ENCODE assay signal across 10 mouse cellular contexts in the genomic region with DNA sequence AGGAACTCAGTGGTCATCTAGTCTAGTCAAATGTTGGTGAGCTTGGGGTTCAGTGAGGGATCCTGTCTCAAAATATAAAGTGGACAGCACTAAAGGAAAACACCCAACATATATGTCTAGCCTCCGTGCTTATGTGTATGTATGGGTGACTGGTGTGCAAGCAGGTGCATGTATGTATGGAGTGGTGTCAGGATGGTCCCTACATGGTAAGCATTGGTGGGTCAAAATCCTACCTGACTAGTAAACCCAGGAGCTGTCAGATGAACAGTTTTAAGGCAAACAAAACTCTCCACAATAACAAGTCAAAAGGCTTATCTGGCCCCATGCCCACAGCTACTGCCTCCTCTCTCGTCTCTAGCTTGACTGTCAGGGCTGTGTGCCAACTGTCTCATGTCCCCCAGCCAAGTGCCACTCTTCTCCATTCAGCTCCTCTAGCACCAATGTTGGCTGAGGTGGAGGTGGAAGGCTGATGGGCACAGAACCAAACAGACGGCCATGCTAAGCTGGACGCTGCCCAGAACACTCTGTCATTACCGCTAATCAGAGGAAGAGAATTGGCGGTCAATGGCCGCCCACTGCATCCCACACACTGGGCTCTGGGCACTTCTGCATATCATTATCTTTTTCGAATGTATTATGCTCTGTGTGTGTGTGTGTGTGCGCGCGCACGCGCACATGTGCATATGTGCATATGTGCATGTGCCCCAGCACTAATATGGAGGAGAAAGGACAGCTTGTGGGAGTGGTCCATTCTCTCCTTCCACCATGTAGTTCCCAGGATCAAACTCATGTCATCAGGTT. TPM values are rescaled to one million over a fixed set of nuclear protein-coding genes. Genes with fewer than 3 reads are reported as not detected.
DNase-seq lines count a peak whose midpoint lies in the region; ATAC-seq lines count a peak whose summit lies in the region.
"Had no signal": no experiment of that assay in that cellular context is flagged by ENCODE, and none has a peak within 500 bp of the region (broad histone marks: within the 10 kb centered on the region; RNA-seq: fewer than 3 reads in every experiment).

No protein-coding gene starts in this region.

- no peaks in the 10 kb centered on the region for H3K9me3 ChIP-seq in midbrain, embryonic 15.5 days

- WGBS in midbrain, embryonic 15.5 days = 80% methylated on average over 13 of the region's 13 CpGs

- no peak overlapping the region for H3K4me3 ChIP-seq in midbrain, embryonic 15.5 days
- H3K4me3 ChIP-seq: left cerebral cortex, adult 2 months had no signal

- H3K4me2 ChIP-seq in midbrain, embryonic 15.5 days = no peak overlapping the region

- intact Hi-C loops in left cerebral cortex, postnatal 14 days (cut with DNase I) = no loop called here
- intact Hi-C loops in left cerebral cortex, postnatal 36 days (cut with DNase I) = no loop called here
- intact Hi-C loops in heart, postnatal 14 days (cut with DNase I) = no loop called here

- no peaks in the 10 kb centered on the region for H3K36me3 ChIP-seq in midbrain, embryonic 15.5 days (replicated peaks)

- H3K9ac ChIP-seq in midbrain, embryonic 15.5 days = no peak overlapping the region

- H3K27ac ChIP-seq in midbrain, embryonic 15.5 days = no peak overlapping the region
- H3K27ac ChIP-seq: left cerebral cortex, adult 2 months had no signal

- ATAC-seq in midbrain, embryonic 15.5 days (replicated peaks) = peak; percentile 75

- H3K27me3 ChIP-seq in midbrain, embryonic 15.5 days (replicated peaks) = no peaks in the 10 kb centered on the region

- H3K4me1 ChIP-seq in midbrain, embryonic 15.5 days = no peaks in the 10 kb centered on the region

- peak; percentile 31 to 54 for DNase-seq in left cerebral cortex, postnatal 14 days (ENCODE audit: low spot score in 2 of 2)
- no peak for DNase-seq in left cerebral cortex, postnatal 36 days (ENCODE audit: low spot score in 2 of 2)
- DNase-seq in cerebellum, adult 9-11 months = peak; percentile 31
- DNase-seq in heart, postnatal 14 days = peak; percentile 54 to 69
- DNase-seq in thymus, postnatal 10 days (ENCODE audit: low spot score in 2 of 2) = no peak
- DNase-seq in embryo, embryonic 10 days (ENCODE audit: low spot score) = no peak
- DNase-seq in adrenal gland, adult 2 months = no peak
- DNase-seq: thymus, postnatal 4 days had no signal

RNA-seq across cellular contexts. Expression of gene Scube2, which starts 23.7 kb away (rescaled TPM):
- total RNA-seq in left cerebral cortex, postnatal 14 days (2021) = under 1 TPM; 0.82 to 0.88 TPM
- total RNA-seq in left cerebral cortex, postnatal 36 days (2021) = 1 to 10 TPM in 1 of 2 experiments, under 1 TPM in 1; 0.94 to 1.2 TPM
- total RNA-seq in heart, postnatal 14 days (2021) = 10 to 100 TPM; 15.4 to 15.6 TPM
- polyA plus RNA-seq in midbrain, embryonic 15.5 days (2015; fragmentation: Nextera tagmentation; extraction: Ambion mirVana) = 1.7 and 2.2 TPM in 2 replicates
- under 1 TPM; 0.17 to 0.62 TPM for total RNA-seq in adrenal gland, adult 2 months (2021)
- 0.10 and 0.22 TPM in 2 replicates for polyA plus RNA-seq in adrenal gland, adult 2 months (2012; rRNA removed)

RNA-seq across cellular contexts. Expression of gene Nrip3, which starts 60.0 kb away (rescaled TPM):
- 10 to 100 TPM; 87.2 to 87.8 TPM for total RNA-seq in left cerebral cortex, postnatal 14 days (2021)
- total RNA-seq in left cerebral cortex, postnatal 36 days (2021) = 10 to 100 TPM; 83.4 to 98.3 TPM
- total RNA-seq in heart, postnatal 14 days (2021) = under 1 TPM; 0.20 to 0.29 TPM
- polyA plus RNA-seq in midbrain, embryonic 15.5 days (2015; fragmentation: Nextera tagmentation; extraction: Ambion mirVana) = 7.2 and 8.4 TPM in 2 replicates
- total RNA-seq in adrenal gland, adult 2 months (2021) = 1 to 10 TPM; 1.1 to 1.4 TPM
- 0.06 and 2.3 TPM in 2 replicates for polyA plus RNA-seq in adrenal gland, adult 2 months (2012; rRNA removed)

Comparison
In these comparisons a context has a peak if more than half of its experiments do, and no peak if none do; other contexts are left out.
1. DNase-seq: peak in left cerebral cortex, postnatal 14 days (2 of 2), cerebellum, adult 9-11 months (single experiment) and heart, postnatal 14 days (2 of 2); none in left cerebral cortex, postnatal 36 days (0 of 2), thymus, postnatal 10 days (0 of 2), embryo, embryonic 10 days (single experiment) and adrenal gland, adult 2 months (single experiment).
2. RNA of gene Scube2, which starts 23.7 kb away (total RNA-seq): 15.4 to 15.6 TPM in heart, postnatal 14 days; 0.94 to 1.2 TPM in left cerebral cortex, postnatal 36 days, 0.82 to 0.88 TPM in left cerebral cortex, postnatal 14 days and 0.17 to 0.62 TPM in adrenal gland, adult 2 months; every median in the first group is over 4 times any median in the second.
3. RNA of gene Nrip3, which starts 60.0 kb away (total RNA-seq): 83.4 to 98.3 TPM in left cerebral cortex, postnatal 36 days and 87.2 to 87.8 TPM in left cerebral cortex, postnatal 14 days; 1.1 to 1.4 TPM in adrenal gland, adult 2 months and 0.20 to 0.29 TPM in heart, postnatal 14 days; every median in the first group is over 10 times any median in the second.